Mouse (Mus musculus) kidney, adult 2 months (tissue): ENCODE results near the gene Adamts8.

Source experiments
- CTCF ChIP-seq: fragments of 200-500 bp; conservative IDR thresholded peaks from 2 replicates; pipeline ENCODE4 v1.5.1; 2011; ENCODE audit warnings: low read depth, mild to moderate bottlenecking, control low read depth, low read length, moderate library complexity, mixed read lengths; ENCODE audit not compliant: insufficient read depth, insufficient read length
- POLR2A ChIP-seq: fragments of 200-500 bp; IDR thresholded peaks from one replicate; pipeline ENCODE4 v1.6.1; 2011; ENCODE audit warnings: low read depth, low read length, control low read depth

GRCm38 (mm10) chr9:30902641-30903040 lies 39.7 kb upstream of the Adamts8 start:
- TF ChIP-seq CTCF: no peak
- TF ChIP-seq POLR2A: no peak
